Mouse (Mus musculus): Measurements from ENCODE around the gene Kcnk10.

- TF ChIP-seq CTCF (IDR thresholded peaks at IDR 0.05; ENCODE audit: low read depth, low read length) (no peak), POLR2A (IDR thresholded peaks at IDR 0.05; ENCODE audit: insufficient read depth, low read length) (no peak)
These were observed 186.8 kb downstream of the Kcnk10 start for GRCm38 (mm10) chr12:98391347-98391746.
